Mouse (Mus musculus): Measurements from ENCODE around the gene Ccl12. TPM values are rescaled to one million over a fixed set of nuclear protein-coding genes. Genes with fewer than 3 reads are reported as not detected.

Gene Ccl12
- polyA plus RNA-seq, 1 experiment from 2014 or later, result 1.2 TPM

GRCm38 (mm10) chr11:82110372-82111248 is 9.0 kb downstream of the Ccl12 start:
- H3K4me2 ChIP-seq (replicated peaks; ENCODE audit: low read depth, low read length), result no peak overlapping the region
- no peak for DNase-seq (ENCODE audit: low spot score)

GRCm38 (mm10) chr11:82114885-82115284 is 13.2 kb downstream of the Ccl12 start, which contains the start of gene Ccl8:
Ccl8 (plus strand) TSS chr11:82115185.
- no peaks in the 10 kb centered on the region for H3K36me3 ChIP-seq (ENCODE audit: control insufficient read depth, insufficient read depth, low read length)
- ATAC-seq (ENCODE audit: low FRiP score) (no peak), DNase-seq (ENCODE audit: low spot score) (no peak)
- no peak within 1 kb of the TSS for H3K4me2 ChIP-seq (replicated peaks; ENCODE audit: low read depth, low read length)
- H3K4me3 ChIP-seq (ENCODE audit: low read depth, low read length), result no peak within 1 kb of the TSS
- H3K9me3 ChIP-seq (ENCODE audit: control insufficient read depth, low read length), result no peaks in the 10 kb centered on the region
- H3K27me3 ChIP-seq (ENCODE audit: control insufficient read depth, insufficient read depth, low read length), result no peaks in the 10 kb centered on the region
- 91% methylated on average over 3 of the region's 3 CpGs for WGBS
- H3K4me1 ChIP-seq (replicated peaks; ENCODE audit: control insufficient read depth, insufficient read depth, low read length), result no peaks in the 10 kb centered on the region
- no peak within 1 kb of the TSS for H3K27ac ChIP-seq (ENCODE audit: low read depth, low read length)
- H3K9ac ChIP-seq (ENCODE audit: low read depth, low read length), result no peak within 1 kb of the TSS

More at GRCm38 (mm10) chr11:82110372-82111248, 9.0 kb downstream of the Ccl12 start:
- H3K27me3 ChIP-seq (ENCODE audit: control insufficient read depth, insufficient read depth, low read length), result no peaks in the 10 kb centered on the region
- H3K27ac ChIP-seq (ENCODE audit: low read depth, low read length), result no peak overlapping the region
- no peaks in the 10 kb centered on the region for H3K4me1 ChIP-seq (replicated peaks; ENCODE audit: control insufficient read depth, insufficient read depth, low read length)
- H3K9ac ChIP-seq (ENCODE audit: low read depth, low read length), result no peak overlapping the region
- 81% methylated on average over 6 of the region's 6 CpGs for WGBS
- no peaks in the 10 kb centered on the region for H3K9me3 ChIP-seq (ENCODE audit: control insufficient read depth, low read length)
- no peaks in the 10 kb centered on the region for H3K36me3 ChIP-seq (ENCODE audit: control insufficient read depth, insufficient read depth, low read length)
- H3K4me3 ChIP-seq (ENCODE audit: low read depth, low read length), result no peak overlapping the region
- ATAC-seq (ENCODE audit: low FRiP score), result no peak

- no peak for DNase-seq (ENCODE audit: low spot score)
- Histone ChIP-seq H3K4me2 (replicated peaks; ENCODE audit: low read depth, low read length) (no peak overlapping the region), H3K4me3 (ENCODE audit: low read depth, low read length) (no peak overlapping the region), H3K27ac (ENCODE audit: low read depth, low read length) (no peak overlapping the region), H3K36me3 (ENCODE audit: control insufficient read depth, insufficient read depth, low read length) (no peaks in the 10 kb centered on the region), H3K9me3 (ENCODE audit: control insufficient read depth, low read length) (no peaks in the 10 kb centered on the region), H3K27me3 (ENCODE audit: control insufficient read depth, insufficient read depth, low read length) (no peaks in the 10 kb centered on the region), H3K4me1 (replicated peaks; ENCODE audit: control insufficient read depth, insufficient read depth, low read length) (no peaks in the 10 kb centered on the region), H3K9ac (ENCODE audit: low read depth, low read length) (no peak overlapping the region)
- WGBS, result 87% methylated on average over 3 of the region's 3 CpGs
- ATAC-seq (ENCODE audit: low FRiP score), result no peak
Observed at GRCm38 (mm10) chr11:82116041-82116440, 14.4 kb downstream of the Ccl12 start.

- Histone ChIP-seq H3K4me2 (replicated peaks; ENCODE audit: low read depth, low read length) (no peak overlapping the region), H3K36me3 (ENCODE audit: control insufficient read depth, insufficient read depth, low read length) (no peaks in the 10 kb centered on the region), H3K27ac (ENCODE audit: low read depth, low read length) (no peak overlapping the region), H3K4me3 (ENCODE audit: low read depth, low read length) (no peak overlapping the region), H3K4me1 (replicated peaks; ENCODE audit: control insufficient read depth, insufficient read depth, low read length) (no peaks in the 10 kb centered on the region), H3K27me3 (ENCODE audit: control insufficient read depth, insufficient read depth, low read length) (no peaks in the 10 kb centered on the region), H3K9me3 (ENCODE audit: control insufficient read depth, low read length) (no peaks in the 10 kb centered on the region), H3K9ac (ENCODE audit: low read depth, low read length) (no peak overlapping the region)
- ATAC-seq (ENCODE audit: low FRiP score), result no peak
- no peak for DNase-seq (ENCODE audit: low spot score)
- 85% methylated on average over 1 of the region's 1 CpGs for WGBS
Observed at GRCm38 (mm10) chr11:82132977-82133376, 31.3 kb downstream of the Ccl12 start.

GRCm38 (mm10) chr11:82136196-82136595 is 34.6 kb downstream of the Ccl12 start:
- Histone ChIP-seq H3K36me3 (ENCODE audit: control insufficient read depth, insufficient read depth, low read length) (no peaks in the 10 kb centered on the region), H3K27me3 (ENCODE audit: control insufficient read depth, insufficient read depth, low read length) (no peaks in the 10 kb centered on the region), H3K9me3 (ENCODE audit: control insufficient read depth, low read length) (no peaks in the 10 kb centered on the region), H3K4me3 (ENCODE audit: low read depth, low read length) (no peak overlapping the region), H3K27ac (ENCODE audit: low read depth, low read length) (no peak overlapping the region), H3K9ac (ENCODE audit: low read depth, low read length) (no peak overlapping the region), H3K4me2 (replicated peaks; ENCODE audit: low read depth, low read length) (no peak overlapping the region), H3K4me1 (replicated peaks; ENCODE audit: control insufficient read depth, insufficient read depth, low read length) (no peaks in the 10 kb centered on the region)
- DNase-seq (ENCODE audit: low spot score) (no peak), ATAC-seq (ENCODE audit: low FRiP score) (no peak)
- WGBS, result 93% methylated on average over 2 of the region's 2 CpGs

GRCm38 (mm10) chr11:82139492-82140094 is 37.9 kb downstream of the Ccl12 start:
- DNase-seq (ENCODE audit: low spot score), result peak; percentile 1
- Histone ChIP-seq H3K4me2 (replicated peaks; ENCODE audit: low read depth, low read length) (no peak overlapping the region), H3K36me3 (ENCODE audit: control insufficient read depth, insufficient read depth, low read length) (no peaks in the 10 kb centered on the region), H3K27me3 (ENCODE audit: control insufficient read depth, insufficient read depth, low read length) (no peaks in the 10 kb centered on the region), H3K27ac (ENCODE audit: low read depth, low read length) (no peak overlapping the region), H3K4me3 (ENCODE audit: low read depth, low read length) (no peak overlapping the region), H3K4me1 (replicated peaks; ENCODE audit: control insufficient read depth, insufficient read depth, low read length) (no peaks in the 10 kb centered on the region), H3K9ac (ENCODE audit: low read depth, low read length) (no peak overlapping the region), H3K9me3 (ENCODE audit: control insufficient read depth, low read length) (no peaks in the 10 kb centered on the region)
- no peak for ATAC-seq (ENCODE audit: low FRiP score)
- 78% methylated on average over 7 of the region's 7 CpGs for WGBS

Other genes with a start within 250 kb of the Ccl12 start
- 0.10 and 0.25 TPM in 2 replicates for gene 5530401A14Rik, start 241.2 kb upstream of the Ccl12 start, polyA plus RNA-seq (2014; fragmentation: Nextera tagmentation; extraction: Ambion mirVana)
- 1.3 and 1.7 TPM in 2 replicates for gene Asic2, start 133.4 kb upstream of the Ccl12 start, polyA plus RNA-seq (2014; fragmentation: Nextera tagmentation; extraction: Ambion mirVana)
- gene Ccl2, start 66.3 kb upstream of the Ccl12 start, polyA plus RNA-seq (2014; fragmentation: Nextera tagmentation; extraction: Ambion mirVana), result 2.3 and 2.4 TPM in 2 replicates
- not detected in 2 replicates for gene Gm17268, start 63.3 kb upstream of the Ccl12 start, polyA plus RNA-seq (2014; fragmentation: Nextera tagmentation; extraction: Ambion mirVana)
- 1.0 TPM in 1 of 2 replicates, not detected in the other for gene Ccl7, start 56.1 kb upstream of the Ccl12 start, polyA plus RNA-seq (2014; fragmentation: Nextera tagmentation; extraction: Ambion mirVana)
- gene Ccl11, start 44.0 kb upstream of the Ccl12 start, polyA plus RNA-seq (2014; fragmentation: Nextera tagmentation; extraction: Ambion mirVana), result not detected in 2 replicates
- not detected in 2 replicates for gene Ccl8, start 13.3 kb downstream of the Ccl12 start, polyA plus RNA-seq (2014; fragmentation: Nextera tagmentation; extraction: Ambion mirVana)
- gene Ccl1, start 203.8 kb downstream of the Ccl12 start, polyA plus RNA-seq (2014; fragmentation: Nextera tagmentation; extraction: Ambion mirVana), result not detected in 2 replicates

All from hindbrain, embryonic 11.5 days (tissue).